Mouse (Mus musculus) adrenal gland, postnatal 14 days (tissue): Measurements from ENCODE around the gene Reln. TPM values are rescaled to one million over a fixed set of nuclear protein-coding genes. Genes with fewer than 3 reads are reported as not detected.
A peak's percentile ranks its signal among the peaks of the same experiment; 100 is the strongest.

Source experiments
- DNase-seq: peaks from one replicate; pipeline ENCODE4 v3.0.0; 2021; ENCODE audit warnings: mixed read lengths
- total RNA-seq: library from RNA; stranded (reverse); gene quantifications from 2 replicates; pipeline ENCODE4 v1.2.3, GENCODE M21; 2021

Reln gene
- total RNA-seq, 1 experiment from 2014 or later = 15.8 TPM

GRCm38 (mm10) chr5:21931151-21931550 lies 413.4 kb downstream of the Reln start:
- no peak for DNase-seq

GRCm38 (mm10) chr5:21920310-21920709 lies 424.2 kb downstream of the Reln start:
- DNase-seq = peak; percentile 55

- DNase-seq = peak; percentile 74
These were observed 425.2 kb downstream of the Reln start for GRCm38 (mm10) chr5:21919281-21919780.

GRCm38 (mm10) chr5:21915973-21916372 lies 428.5 kb downstream of the Reln start:
- DNase-seq = peak; percentile 43

- peak; percentile 37 for DNase-seq
These were observed 429.7 kb downstream of the Reln start for GRCm38 (mm10) chr5:21914776-21915175.

- no peak for DNase-seq
These were observed 431.5 kb downstream of the Reln start for GRCm38 (mm10) chr5:21912835-21913530.

- DNase-seq = no peak
These were observed 433.8 kb downstream of the Reln start for GRCm38 (mm10) chr5:21910726-21911125.

- no peak for DNase-seq
These were observed 434.8 kb downstream of the Reln start for GRCm38 (mm10) chr5:21909713-21910112.

GRCm38 (mm10) chr5:21901411-21901810 lies 443.1 kb downstream of the Reln start:
- peak; percentile 67 for DNase-seq

GRCm38 (mm10) chr5:21900891-21901290 lies 443.6 kb downstream of the Reln start:
- peak; percentile 16 for DNase-seq

GRCm38 (mm10) chr5:21898875-21899274 lies 445.6 kb downstream of the Reln start:
- DNase-seq = no peak

- DNase-seq = peak; percentile 52
These were observed 447.9 kb downstream of the Reln start for GRCm38 (mm10) chr5:21896586-21896985.

- DNase-seq = no peak
These were observed 450.3 kb downstream of the Reln start for GRCm38 (mm10) chr5:21894168-21894567.

GRCm38 (mm10) chr5:21866750-21867149 lies 477.8 kb downstream of the Reln start:
- no peak for DNase-seq

GRCm38 (mm10) chr5:21866311-21866712 lies 478.2 kb downstream of the Reln start:
- DNase-seq = peak; percentile 11

- DNase-seq = no peak
These were observed 479.0 kb downstream of the Reln start, which contains the start of gene Slc26a5 for GRCm38 (mm10) chr5:21865346-21866107. Gene Slc26a5, minus strand, starts transcription at chr5:21865604.

GRCm38 (mm10) chr5:21858653-21859052 lies 485.8 kb downstream of the Reln start:
- no peak for DNase-seq

- DNase-seq = peak; percentile 14
These were observed 492.7 kb downstream of the Reln start for GRCm38 (mm10) chr5:21851679-21852340.

GRCm38 (mm10) chr5:21847438-21847837 lies 497.1 kb downstream of the Reln start:
- DNase-seq = no peak

- DNase-seq = no peak
These were observed 497.7 kb downstream of the Reln start for GRCm38 (mm10) chr5:21846616-21847290.

- no peak for DNase-seq
These were observed 499.8 kb downstream of the Reln start for GRCm38 (mm10) chr5:21844676-21845075.
